19 mouse cellular contexts compared by ENCODE assay signal in the genomic region with DNA sequence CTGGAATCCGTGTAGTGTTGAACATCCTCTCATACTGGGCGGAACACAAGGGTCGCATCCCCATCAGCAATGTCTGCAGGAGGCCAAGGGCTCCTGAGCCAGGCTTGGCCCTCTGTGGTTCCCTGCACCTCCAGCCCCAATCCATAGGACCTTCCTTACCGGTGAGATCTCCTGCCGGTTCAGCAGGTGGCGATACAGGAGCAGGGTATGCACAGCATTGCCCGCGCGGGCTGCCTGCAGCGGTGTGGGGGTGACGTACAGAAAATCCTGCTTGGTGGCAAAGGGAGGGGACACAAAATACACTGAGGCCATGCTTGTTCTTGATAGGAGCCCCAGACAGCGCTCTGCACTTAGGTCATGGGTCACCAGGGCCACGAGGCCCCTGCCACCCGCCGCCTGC. TPM values are rescaled to one million over a fixed set of nuclear protein-coding genes. Genes with fewer than 3 reads are reported as not detected.
DNase-seq lines count a peak whose midpoint lies in the region; ATAC-seq and TF ChIP-seq lines count a peak whose summit lies in the region.
"Had no signal": no experiment of that assay in that cellular context is flagged by ENCODE, and none has a peak within 500 bp of the region (broad histone marks: within the 10 kb centered on the region; RNA-seq: fewer than 3 reads in every experiment).

No protein-coding gene starts in this region.

- H3K4me2 ChIP-seq in liver, embryonic 14.5 days (ENCODE audit: low read depth) = no peak overlapping the region
- H3K4me2 ChIP-seq in liver, embryonic 12.5 days = no peak overlapping the region
- H3K4me2 ChIP-seq: embryonic facial prominence, embryonic 12.5 days; heart, embryonic 12.5 days; liver, embryonic 11.5 days; midbrain, embryonic 11.5 days had no signal

- H3K27me3 ChIP-seq in liver, embryonic 14.5 days (ENCODE audit: control insufficient read depth, insufficient read depth, low read length) = no peaks in the 10 kb centered on the region
- H3K27me3 ChIP-seq in liver, embryonic 12.5 days (replicated peaks) = 0 out of 2 replicates have a peak, but pooled peaks cover 10% of the 10 kb centered on the region
- no peaks in the 10 kb centered on the region for H3K27me3 ChIP-seq in ES-Bruce4 (ENCODE audit: control insufficient read depth, insufficient read depth, low read length, poor library complexity, severe bottlenecking)
- no peaks in the 10 kb centered on the region for H3K27me3 ChIP-seq in embryonic facial prominence, embryonic 10.5 days (replicated peaks; ENCODE audit: low read depth, poor library complexity, severe bottlenecking)
- H3K27me3 ChIP-seq: embryonic facial prominence, embryonic 12.5 days; heart, embryonic 12.5 days had no signal

- DNase-seq in gastrocnemius, adult 2 months = peak; percentile 21
- DNase-seq in gastrocnemius, adult 18-20 months (ENCODE audit: low spot score) = no peak
- no peak for DNase-seq in liver, embryonic 14.5 days (ENCODE audit: low read depth in 3 of 3, low spot score in 3 of 3)
- DNase-seq in embryonic facial prominence, embryonic 10.5 days (ENCODE audit: low spot score) = no peak
- DNase-seq in urinary bladder, adult 18-20 months (ENCODE audit: low spot score in 2 of 2) = no peak
- DNase-seq: adrenal gland, postnatal 25 days; cerebellum, postnatal 10 days; heart, postnatal 10 days; kidney, postnatal 14 days; layer of hippocampus, postnatal 36 days had no signal

- ATAC-seq in liver, embryonic 14.5 days (ENCODE audit: insufficient read depth) = no peak
- ATAC-seq in liver, embryonic 12.5 days = no peak

- intact Hi-C loops in gastrocnemius, adult 2 months (cut with DNase I) = no loop called here

- H3K9ac ChIP-seq in liver, embryonic 14.5 days (replicated peaks) = no peak overlapping the region
- H3K9ac ChIP-seq in liver, embryonic 12.5 days = no peak overlapping the region
- peak overlapping the region; percentile 3; the same call in 1 of the 2 replicates for H3K9ac ChIP-seq in ES-Bruce4 (ENCODE audit: low read depth, poor library complexity, severe bottlenecking)
- H3K9ac ChIP-seq: embryonic facial prominence, embryonic 12.5 days; heart, embryonic 12.5 days had no signal

- TF ChIP-seq CTCF in gastrocnemius, adult 2 months (IDR thresholded peaks at IDR 0.05) = no peak
- TF ChIP-seq CTCF in liver, embryonic 14.5 days (IDR thresholded peaks at IDR 0.05; ENCODE audit: low read depth) = peak; percentile 42
- TF ChIP-seq CTCF in ES-Bruce4 (IDR thresholded peaks at IDR 0.05; ENCODE audit: low read depth, low read length) = peak; percentile 48

- H3K4me1 ChIP-seq in liver, embryonic 14.5 days (replicated peaks; ENCODE audit: control insufficient read depth in 2 of 2, insufficient read depth in 2 of 2, low read length in 1 of 2) = peaks cover 6 to 19% of the 10 kb centered on the region in 2 experiments; a peak in 3 of 4 replicates
- peaks cover 47% of the 10 kb centered on the region for H3K4me1 ChIP-seq in liver, embryonic 12.5 days
- H3K4me1 ChIP-seq in ES-Bruce4 (ENCODE audit: control insufficient read depth, insufficient read depth, low read length) = peaks cover 2% of the 10 kb centered on the region
- H3K4me1 ChIP-seq in embryonic facial prominence, embryonic 10.5 days = peaks cover 20% of the 10 kb centered on the region

- H3K36me3 ChIP-seq in liver, embryonic 14.5 days (replicated peaks; ENCODE audit: control insufficient read depth, insufficient read depth, low read depth) = no peaks in the 10 kb centered on the region
- no peaks in the 10 kb centered on the region for H3K36me3 ChIP-seq in liver, embryonic 12.5 days
- peaks cover 28% of the 10 kb centered on the region for H3K36me3 ChIP-seq in ES-Bruce4 (ENCODE audit: control insufficient read depth, insufficient read depth, low read length, poor library complexity, severe bottlenecking)
- peaks cover 51% of the 10 kb centered on the region for H3K36me3 ChIP-seq in embryonic facial prominence, embryonic 10.5 days (replicated peaks)

- no peak for TF ChIP-seq POLR2A in ES-Bruce4 (IDR thresholded peaks at IDR 0.05; ENCODE audit: insufficient read depth, low read length)

- no peaks in the 10 kb centered on the region for H3K9me3 ChIP-seq in liver, embryonic 14.5 days (ENCODE audit: control insufficient read depth, low read length)
- no peaks in the 10 kb centered on the region for H3K9me3 ChIP-seq in liver, embryonic 12.5 days (replicated peaks)
- H3K9me3 ChIP-seq in ES-Bruce4 (replicated peaks; ENCODE audit: control insufficient read depth, insufficient read depth, low read length, poor library complexity, severe bottlenecking) = no peaks in the 10 kb centered on the region
- H3K9me3 ChIP-seq in embryonic facial prominence, embryonic 10.5 days = no peaks in the 10 kb centered on the region
- H3K9me3 ChIP-seq: embryonic facial prominence, embryonic 12.5 days; heart, embryonic 12.5 days had no signal

- no peak overlapping the region for H3K4me3 ChIP-seq in gastrocnemius, adult 2 months
- no peak overlapping the region for H3K4me3 ChIP-seq in liver, embryonic 14.5 days (ENCODE audit: insufficient read depth in 1 of 2, low read depth in 2 of 2, low read length in 2 of 2)
- no peak overlapping the region for H3K4me3 ChIP-seq in liver, embryonic 12.5 days
- no peak overlapping the region for H3K4me3 ChIP-seq in ES-Bruce4 (ENCODE audit: low read depth, low read length)
- peak overlapping the region; percentile 14; the same call in 1 of the 2 replicates for H3K4me3 ChIP-seq in embryonic facial prominence, embryonic 10.5 days
- H3K4me3 ChIP-seq: embryonic facial prominence, embryonic 12.5 days; heart, embryonic 12.5 days; layer of hippocampus, adult 2 months had no signal

- 58% methylated on average over 15 of the region's 15 CpGs for WGBS in liver, embryonic 14.5 days (ENCODE audit: insufficient replicate concordance)
- WGBS in liver, embryonic 12.5 days (ENCODE audit: insufficient replicate concordance) = 51% methylated on average over 15 of the region's 15 CpGs
- WGBS in embryonic facial prominence, embryonic 10.5 days = 81% methylated on average over 15 of the region's 15 CpGs

- H3K27ac ChIP-seq in gastrocnemius, adult 2 months = no peak overlapping the region
- no peak overlapping the region for H3K27ac ChIP-seq in liver, embryonic 14.5 days
- H3K27ac ChIP-seq in liver, embryonic 12.5 days = no peak overlapping the region
- no peak overlapping the region for H3K27ac ChIP-seq in ES-Bruce4 (ENCODE audit: insufficient read depth, low read length)
- no peak overlapping the region for H3K27ac ChIP-seq in embryonic facial prominence, embryonic 10.5 days (replicated peaks)
- H3K27ac ChIP-seq: embryonic facial prominence, embryonic 12.5 days; layer of hippocampus, adult 2 months had no signal

- TF ChIP-seq EP300 in liver, embryonic 14.5 days (IDR thresholded peaks at IDR 0.05; ENCODE audit: low read depth) = no peak
- TF ChIP-seq EP300 in ES-Bruce4 (IDR thresholded peaks at IDR 0.05; ENCODE audit: insufficient read depth, low read depth, low read length) = no peak

RNA-seq across cellular contexts. Expression of a gene that starts 8.0 kb away (rescaled TPM):
- total RNA-seq in gastrocnemius, adult 2 months (2021) = 1 to 10 TPM in 1 of 2 experiments, under 1 TPM in 1; 0.92 to 2.3 TPM
- 1 to 10 TPM in 1 of 2 experiments, under 1 TPM in 1; 0.64 to 1.4 TPM for total RNA-seq in gastrocnemius, adult 18-20 months (2021)
- polyA plus RNA-seq in liver, embryonic 14.5 days (2012; rRNA removed) = 2.5 and 3.0 TPM in 2 replicates
- polyA plus RNA-seq in liver, embryonic 14.5 days (2014; fragmentation: Nextera tagmentation; extraction: Ambion mirVana) = 0.80 and 1.3 TPM in 2 replicates
- polyA plus RNA-seq in liver, embryonic 12.5 days (2016; fragmentation: Nextera tagmentation; extraction: Ambion mirVana) = 4.0 and 4.3 TPM in 2 replicates
- 73.3 and 84.5 TPM in 2 replicates for polyA plus RNA-seq in ES-Bruce4 (2011; ENCODE audit: insufficient read depth, insufficient read length, low read depth, missing spikeins)
- 18.5 and 18.8 TPM in 2 replicates for polyA plus RNA-seq in embryonic facial prominence, embryonic 10.5 days (2016; fragmentation: Nextera tagmentation; extraction: Ambion mirVana)

RNA-seq across cellular contexts. Expression of a gene that starts 19.7 kb away (rescaled TPM):
- total RNA-seq in gastrocnemius, adult 2 months (2021) = 100 to 1,000 TPM; 126 to 136 TPM
- 100 to 1,000 TPM; 119 to 139 TPM for total RNA-seq in gastrocnemius, adult 18-20 months (2021)
- 168 and 174 TPM in 2 replicates for polyA plus RNA-seq in liver, embryonic 14.5 days (2012; rRNA removed)
- polyA plus RNA-seq in liver, embryonic 14.5 days (2014; fragmentation: Nextera tagmentation; extraction: Ambion mirVana) = 50.4 and 51.2 TPM in 2 replicates
- 248 and 262 TPM in 2 replicates for polyA plus RNA-seq in liver, embryonic 12.5 days (2016; fragmentation: Nextera tagmentation; extraction: Ambion mirVana)
- 461 and 485 TPM in 2 replicates for polyA plus RNA-seq in ES-Bruce4 (2011; ENCODE audit: insufficient read depth, insufficient read length, low read depth, missing spikeins)
- polyA plus RNA-seq in embryonic facial prominence, embryonic 10.5 days (2016; fragmentation: Nextera tagmentation; extraction: Ambion mirVana) = 968 and 991 TPM in 2 replicates

RNA-seq across cellular contexts. Expression of a gene that starts 23.6 kb away (rescaled TPM):
- not detected for total RNA-seq in gastrocnemius, adult 2 months (2021)
- not detected for total RNA-seq in gastrocnemius, adult 18-20 months (2021)
- 0.07 and 0.22 TPM in 2 replicates for polyA plus RNA-seq in liver, embryonic 14.5 days (2012; rRNA removed)
- polyA plus RNA-seq in liver, embryonic 14.5 days (2014; fragmentation: Nextera tagmentation; extraction: Ambion mirVana) = 0.05 TPM in 1 of 2 replicates, not detected in the other
- 0.33 TPM in 1 of 2 replicates, not detected in the other for polyA plus RNA-seq in liver, embryonic 12.5 days (2016; fragmentation: Nextera tagmentation; extraction: Ambion mirVana)
- polyA plus RNA-seq in ES-Bruce4 (2011; ENCODE audit: insufficient read depth, insufficient read length, low read depth, missing spikeins) = not detected in 2 replicates
- polyA plus RNA-seq in embryonic facial prominence, embryonic 10.5 days (2016; fragmentation: Nextera tagmentation; extraction: Ambion mirVana) = 0.14 and 0.30 TPM in 2 replicates
- total RNA-seq: adrenal gland, postnatal 25 days; gastrocnemius, adult 8-10 months; heart, postnatal 10 days had no signal
- polyA plus RNA-seq: heart, embryonic 12.5 days; small intestine, adult 2 months had no signal

RNA-seq across cellular contexts. Expression of a gene that starts 30.8 kb away (rescaled TPM):
- total RNA-seq in gastrocnemius, adult 2 months (2021) = 10 to 100 TPM; 18.4 to 18.9 TPM
- total RNA-seq in gastrocnemius, adult 18-20 months (2021) = 10 to 100 TPM; 15.0 to 19.1 TPM
- 40.3 and 41.0 TPM in 2 replicates for polyA plus RNA-seq in liver, embryonic 14.5 days (2012; rRNA removed)
- polyA plus RNA-seq in liver, embryonic 14.5 days (2014; fragmentation: Nextera tagmentation; extraction: Ambion mirVana) = 28.0 and 32.1 TPM in 2 replicates
- 50.4 and 55.9 TPM in 2 replicates for polyA plus RNA-seq in liver, embryonic 12.5 days (2016; fragmentation: Nextera tagmentation; extraction: Ambion mirVana)
- 56.1 and 57.5 TPM in 2 replicates for polyA plus RNA-seq in ES-Bruce4 (2011; ENCODE audit: insufficient read depth, insufficient read length, low read depth, missing spikeins)
- 70.3 and 77.5 TPM in 2 replicates for polyA plus RNA-seq in embryonic facial prominence, embryonic 10.5 days (2016; fragmentation: Nextera tagmentation; extraction: Ambion mirVana)

RNA-seq across cellular contexts. Expression of a gene that starts 31.9 kb away (rescaled TPM):
- 1 to 10 TPM; 7.6 to 9.7 TPM for total RNA-seq in gastrocnemius, adult 2 months (2021)
- 1 to 10 TPM; 8.4 to 8.5 TPM for total RNA-seq in gastrocnemius, adult 18-20 months (2021)
- polyA plus RNA-seq in liver, embryonic 14.5 days (2012; rRNA removed) = 11.4 and 14.4 TPM in 2 replicates
- 11.7 and 11.9 TPM in 2 replicates for polyA plus RNA-seq in liver, embryonic 14.5 days (2014; fragmentation: Nextera tagmentation; extraction: Ambion mirVana)
- 23.6 and 25.4 TPM in 2 replicates for polyA plus RNA-seq in liver, embryonic 12.5 days (2016; fragmentation: Nextera tagmentation; extraction: Ambion mirVana)
- polyA plus RNA-seq in ES-Bruce4 (2011; ENCODE audit: insufficient read depth, insufficient read length, low read depth, missing spikeins) = 41.9 and 46.8 TPM in 2 replicates
- polyA plus RNA-seq in embryonic facial prominence, embryonic 10.5 days (2016; fragmentation: Nextera tagmentation; extraction: Ambion mirVana) = 87.0 and 90.7 TPM in 2 replicates
